Mouse (Mus musculus) thymus, postnatal 4 days (tissue): ENCODE results near the gene Ppp1r36.

Experiments used
- DNase-seq: peaks from one replicate; pipeline ENCODE4 v3.0.0; 2021

Gene Ppp1r36

GRCm38 (mm10) chr12:76417433-76417854 is at the start of gene Ppp1r36:
Ppp1r36 (plus strand) TSS chr12:76417538.
- DNase-seq: peak; percentile 37

GRCm38 (mm10) chr12:76368201-76368789 is 49.0 kb upstream of the Ppp1r36 start:
- peak; percentile 44 for DNase-seq

- DNase-seq: no peak
These were observed 48.5 kb upstream of the Ppp1r36 start for GRCm38 (mm10) chr12:76368790-76369205.

GRCm38 (mm10) chr12:76369206-76369977 is 47.9 kb upstream of the Ppp1r36 start, which contains the start of gene Zbtb25:
Zbtb25 (minus strand) TSS chr12:76369602.
- DNase-seq: peak; percentile 82

- DNase-seq: peak; percentile 86
These were observed 47.1 kb upstream of the Ppp1r36 start, which contains the start of gene Zbtb1 for GRCm38 (mm10) chr12:76369978-76370830. Zbtb1 (plus strand) TSS chr12:76370266.

- DNase-seq: peak; percentile 86
These were observed 46.3 kb upstream of the Ppp1r36 start for GRCm38 (mm10) chr12:76370831-76371571.

- no peak for DNase-seq
These were observed 45.3 kb upstream of the Ppp1r36 start for GRCm38 (mm10) chr12:76372046-76372445.

GRCm38 (mm10) chr12:76372881-76373818 is 44.2 kb upstream of the Ppp1r36 start:
- peak; percentile 75 for DNase-seq

- DNase-seq: no peak
These were observed 43.3 kb upstream of the Ppp1r36 start for GRCm38 (mm10) chr12:76373991-76374390.

- DNase-seq: no peak
These were observed 42.4 kb upstream of the Ppp1r36 start for GRCm38 (mm10) chr12:76374911-76375310.

GRCm38 (mm10) chr12:76375506-76375905 is 41.8 kb upstream of the Ppp1r36 start:
- DNase-seq: no peak

- DNase-seq: peak; percentile 61
These were observed 40.7 kb upstream of the Ppp1r36 start for GRCm38 (mm10) chr12:76376649-76377048.

GRCm38 (mm10) chr12:76377059-76377458 is 40.3 kb upstream of the Ppp1r36 start:
- no peak for DNase-seq

- DNase-seq: no peak
These were observed 39.6 kb upstream of the Ppp1r36 start for GRCm38 (mm10) chr12:76377726-76378125.

- no peak for DNase-seq
These were observed 38.8 kb upstream of the Ppp1r36 start for GRCm38 (mm10) chr12:76378556-76378955.

- no peak for DNase-seq
These were observed 37.2 kb upstream of the Ppp1r36 start for GRCm38 (mm10) chr12:76380151-76380550.

- DNase-seq: no peak
These were observed 32.0 kb upstream of the Ppp1r36 start for GRCm38 (mm10) chr12:76385342-76385741.

- no peak for DNase-seq
These were observed 28.5 kb upstream of the Ppp1r36 start for GRCm38 (mm10) chr12:76388794-76389193.

- no peak for DNase-seq
These were observed 25.6 kb upstream of the Ppp1r36 start for GRCm38 (mm10) chr12:76391595-76392271.

GRCm38 (mm10) chr12:76392979-76393378 is 24.4 kb upstream of the Ppp1r36 start:
- DNase-seq: no peak

- no peak for DNase-seq
These were observed 20.1 kb upstream of the Ppp1r36 start for GRCm38 (mm10) chr12:76397281-76397680.
